Mouse (Mus musculus): ENCODE measurements at regions not wholly inside any gene's neighbourhood (a gene's known extent, or its start where the extent isn't known, plus 50 kb on each side); places are given as distances from the start of the nearest gene placed in this dataset.

DNA sequence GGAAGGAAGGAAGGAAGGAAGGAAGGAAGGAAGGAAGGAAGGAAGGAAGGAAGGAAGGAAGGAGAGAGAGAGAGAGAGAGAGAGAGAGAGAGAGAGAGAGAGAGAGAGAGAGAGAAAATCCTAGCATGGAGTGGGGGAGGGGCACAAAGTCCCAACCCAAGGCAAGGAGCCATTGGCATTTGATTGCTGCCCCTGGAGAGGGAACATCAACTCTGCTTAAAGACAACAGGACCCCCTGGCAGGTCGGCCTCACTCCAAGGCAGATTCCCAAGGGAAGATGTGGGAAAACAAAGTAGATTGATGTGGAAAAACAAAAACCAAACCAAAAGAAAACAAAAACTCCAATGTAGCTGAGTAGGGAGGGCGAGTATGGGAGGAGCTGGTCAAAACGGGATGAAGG is 49.9 kb upstream of the Fzd10 start:
- TF ChIP-seq CTCF (IDR thresholded peaks at IDR 0.05; ENCODE audit: low read depth, low read length) (no peak), POLR2A (IDR thresholded peaks at IDR 0.05; ENCODE audit: extremely low read depth, insufficient read depth, low read length) (no peak)
- no peak for DNase-seq (ENCODE audit: extremely low read depth, low read depth, low spot score)
- Histone ChIP-seq H3K27me3 (ENCODE audit: control insufficient read depth, insufficient read depth, low read length) (peaks cover 10% of the 10 kb centered on the region; the same call in 1 of the 2 replicates), H3K4me3 (ENCODE audit: insufficient read depth, low read depth, low read length) (no peak overlapping the region), H3K9ac (ENCODE audit: low read depth, low read length) (no peak overlapping the region), H3K4me1 (ENCODE audit: control insufficient read depth, insufficient read depth, low read length) (no peaks in the 10 kb centered on the region), H3K79me2 (ENCODE audit: control insufficient read depth, insufficient read depth, low read length) (no peaks in the 10 kb centered on the region), H3K36me3 (ENCODE audit: control insufficient read depth, insufficient read depth, low read length) (no peaks in the 10 kb centered on the region), H3K27ac (replicated peaks; ENCODE audit: insufficient read depth, low read depth, low read length) (no peak overlapping the region)
- WGBS, result 19% methylated on average over 3 of the region's 3 CpGs

DNA sequence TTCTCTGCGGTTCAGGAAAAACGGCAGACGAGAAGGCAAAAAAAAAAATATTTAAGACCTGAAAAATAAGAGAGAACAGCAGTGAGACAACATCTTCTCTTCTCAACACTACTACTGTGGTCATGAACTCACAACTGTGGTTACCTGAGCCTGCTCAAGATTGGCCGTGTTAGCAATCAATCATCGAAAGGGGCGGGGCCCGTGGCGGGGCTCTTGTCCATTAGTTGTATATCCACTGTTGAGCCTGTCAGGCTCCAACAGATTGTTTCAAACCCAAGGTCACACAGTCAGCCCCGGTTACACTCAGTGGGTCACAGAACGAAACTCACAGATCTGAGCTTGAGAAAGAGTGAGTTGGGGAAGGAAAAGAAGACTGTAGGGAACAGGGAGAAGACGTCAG is 50.8 kb upstream of the Fzd10 start:
- H3K79me2 ChIP-seq (ENCODE audit: control insufficient read depth, insufficient read depth, low read length), result no peaks in the 10 kb centered on the region
- no peak overlapping the region for H3K9ac ChIP-seq (ENCODE audit: low read depth, low read length)
- no peaks in the 10 kb centered on the region for H3K4me1 ChIP-seq (ENCODE audit: control insufficient read depth, insufficient read depth, low read length)
- TF ChIP-seq POLR2A (IDR thresholded peaks at IDR 0.05; ENCODE audit: extremely low read depth, insufficient read depth, low read length), result no peak
- TF ChIP-seq CTCF (IDR thresholded peaks at IDR 0.05; ENCODE audit: low read depth, low read length), result no peak
- no peak overlapping the region for H3K27ac ChIP-seq (replicated peaks; ENCODE audit: insufficient read depth, low read depth, low read length)
- WGBS, result 78% methylated on average over 11 of the region's 11 CpGs
- H3K36me3 ChIP-seq (ENCODE audit: control insufficient read depth, insufficient read depth, low read length), result no peaks in the 10 kb centered on the region
- DNase-seq (ENCODE audit: extremely low read depth, low read depth, low spot score), result no peak
- peaks cover 10% of the 10 kb centered on the region; the same call in 1 of the 2 replicates for H3K27me3 ChIP-seq (ENCODE audit: control insufficient read depth, insufficient read depth, low read length)
- H3K4me3 ChIP-seq (ENCODE audit: insufficient read depth, low read depth, low read length), result no peak overlapping the region

GRCm38 (mm10) chr5:128542049-128542448 is 58.6 kb upstream of the Fzd10 start:
- Histone ChIP-seq H3K27me3 (ENCODE audit: control insufficient read depth, insufficient read depth, low read length) (no peaks in the 10 kb centered on the region), H3K36me3 (ENCODE audit: control insufficient read depth, insufficient read depth, low read length) (no peaks in the 10 kb centered on the region), H3K4me3 (ENCODE audit: insufficient read depth, low read depth, low read length) (no peak overlapping the region), H3K27ac (replicated peaks; ENCODE audit: insufficient read depth, low read depth, low read length) (no peak overlapping the region), H3K79me2 (ENCODE audit: control insufficient read depth, insufficient read depth, low read length) (no peaks in the 10 kb centered on the region), H3K4me1 (ENCODE audit: control insufficient read depth, insufficient read depth, low read length) (no peaks in the 10 kb centered on the region), H3K9ac (ENCODE audit: low read depth, low read length) (no peak overlapping the region)
- DNase-seq (ENCODE audit: extremely low read depth, low read depth, low spot score), result no peak
- 14% methylated on average over 10 of the region's 10 CpGs for WGBS
- TF ChIP-seq POLR2A (IDR thresholded peaks at IDR 0.05; ENCODE audit: extremely low read depth, insufficient read depth, low read length) (no peak), CTCF (IDR thresholded peaks at IDR 0.05; ENCODE audit: low read depth, low read length) (no peak)

DNA sequence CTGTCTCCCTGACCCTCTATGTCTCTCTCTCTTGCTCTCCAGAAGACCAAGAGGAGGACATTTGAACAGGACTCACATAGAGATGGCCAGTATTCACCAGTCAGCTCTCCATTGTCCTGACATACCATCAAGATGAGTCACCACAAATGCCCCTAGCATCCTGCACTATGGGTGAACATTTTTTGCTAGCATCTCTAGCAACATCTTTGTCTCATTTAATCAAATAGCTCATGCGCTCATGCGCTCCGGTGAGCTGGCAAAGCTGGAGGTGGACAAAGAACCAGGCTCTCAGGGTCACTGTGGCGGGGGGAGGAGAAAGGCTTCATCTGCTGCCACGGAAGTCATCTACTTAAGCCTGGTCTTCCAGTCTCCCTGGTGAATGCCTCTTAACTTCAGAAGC is 62.0 kb upstream of the Fzd10 start:
- no peak overlapping the region for H3K4me3 ChIP-seq (ENCODE audit: insufficient read depth, low read depth, low read length)
- WGBS, result 82% methylated on average over 5 of the region's 5 CpGs
- H3K9ac ChIP-seq (ENCODE audit: low read depth, low read length), result no peak overlapping the region
- no peak for DNase-seq (ENCODE audit: extremely low read depth, low read depth, low spot score)
- TF ChIP-seq POLR2A (IDR thresholded peaks at IDR 0.05; ENCODE audit: extremely low read depth, insufficient read depth, low read length) (no peak), CTCF (IDR thresholded peaks at IDR 0.05; ENCODE audit: low read depth, low read length) (no peak)
- no peak overlapping the region for H3K27ac ChIP-seq (replicated peaks; ENCODE audit: insufficient read depth, low read depth, low read length)
- no peaks in the 10 kb centered on the region for H3K4me1 ChIP-seq (ENCODE audit: control insufficient read depth, insufficient read depth, low read length)
- no peaks in the 10 kb centered on the region for H3K27me3 ChIP-seq (ENCODE audit: control insufficient read depth, insufficient read depth, low read length)
- H3K36me3 ChIP-seq (ENCODE audit: control insufficient read depth, insufficient read depth, low read length), result no peaks in the 10 kb centered on the region
- no peaks in the 10 kb centered on the region for H3K79me2 ChIP-seq (ENCODE audit: control insufficient read depth, insufficient read depth, low read length)

DNA sequence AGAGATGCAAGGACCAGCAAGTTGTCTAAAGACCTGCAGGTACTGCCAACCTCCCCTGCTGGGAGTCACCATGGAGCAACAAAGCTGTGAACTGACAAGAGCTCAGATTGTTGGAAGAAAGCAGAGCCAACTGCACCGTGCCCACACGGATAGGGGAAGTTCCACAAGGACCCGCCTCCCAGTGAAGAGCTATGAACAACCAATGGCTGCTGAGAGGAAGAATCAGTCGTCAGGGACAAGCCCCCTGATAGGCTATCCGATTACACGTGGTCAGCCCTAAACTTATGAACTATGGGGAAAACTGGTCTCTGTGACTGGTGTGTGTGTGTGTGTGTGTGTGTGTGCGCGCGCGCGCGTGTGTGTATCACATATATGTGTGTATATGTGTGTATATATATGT is 63.4 kb upstream of the Fzd10 start:
- TF ChIP-seq POLR2A (IDR thresholded peaks at IDR 0.05; ENCODE audit: extremely low read depth, insufficient read depth, low read length) (no peak), CTCF (IDR thresholded peaks at IDR 0.05; ENCODE audit: low read depth, low read length) (no peak)

GRCm38 (mm10) chr5:128536393-128536792 is 64.3 kb upstream of the Fzd10 start:
- TF ChIP-seq POLR2A (IDR thresholded peaks at IDR 0.05; ENCODE audit: extremely low read depth, insufficient read depth, low read length) (no peak), CTCF (IDR thresholded peaks at IDR 0.05; ENCODE audit: low read depth, low read length) (no peak)
- WGBS, result 59% methylated on average over 8 of the region's 8 CpGs
- no peak for DNase-seq (ENCODE audit: extremely low read depth, low read depth, low spot score)

More for the DNA sequence above, 63.4 kb upstream of the Fzd10 start:
- no peak overlapping the region for H3K27ac ChIP-seq (replicated peaks; ENCODE audit: insufficient read depth, low read depth, low read length)
- WGBS, result 60% methylated on average over 12 of the region's 12 CpGs
- no peaks in the 10 kb centered on the region for H3K79me2 ChIP-seq (ENCODE audit: control insufficient read depth, insufficient read depth, low read length)
- no peaks in the 10 kb centered on the region for H3K27me3 ChIP-seq (ENCODE audit: control insufficient read depth, insufficient read depth, low read length)
- H3K36me3 ChIP-seq (ENCODE audit: control insufficient read depth, insufficient read depth, low read length), result no peaks in the 10 kb centered on the region
- no peak overlapping the region for H3K9ac ChIP-seq (ENCODE audit: low read depth, low read length)
- DNase-seq (ENCODE audit: extremely low read depth, low read depth, low spot score), result no peak
- H3K4me3 ChIP-seq (ENCODE audit: insufficient read depth, low read depth, low read length), result no peak overlapping the region
- H3K4me1 ChIP-seq (ENCODE audit: control insufficient read depth, insufficient read depth, low read length), result no peaks in the 10 kb centered on the region

More at GRCm38 (mm10) chr5:128536393-128536792, 64.3 kb upstream of the Fzd10 start:
- Histone ChIP-seq H3K4me3 (ENCODE audit: insufficient read depth, low read depth, low read length) (no peak overlapping the region), H3K4me1 (ENCODE audit: control insufficient read depth, insufficient read depth, low read length) (no peaks in the 10 kb centered on the region), H3K79me2 (ENCODE audit: control insufficient read depth, insufficient read depth, low read length) (no peaks in the 10 kb centered on the region), H3K27ac (replicated peaks; ENCODE audit: insufficient read depth, low read depth, low read length) (no peak overlapping the region), H3K9ac (ENCODE audit: low read depth, low read length) (no peak overlapping the region), H3K27me3 (ENCODE audit: control insufficient read depth, insufficient read depth, low read length) (no peaks in the 10 kb centered on the region), H3K36me3 (ENCODE audit: control insufficient read depth, insufficient read depth, low read length) (no peaks in the 10 kb centered on the region)

All from liver, adult 2 months (tissue).